Mouse (Mus musculus) brain, embryonic 14.5 days (tissue): ENCODE results near the gene Hoxc8. TPM values are rescaled to one million over a fixed set of nuclear protein-coding genes. Genes with fewer than 3 reads are reported as not detected.

Experiments
- DNase-seq: peaks from one replicate; pipeline ENCODE4 v3.0.0-alpha.2; 2011; ENCODE audit warnings: low read depth
- CTCF ChIP-seq: fragments of 200-500 bp; IDR thresholded peaks from 2 replicates; pipeline ENCODE4 v1.5.1; 2012; ENCODE audit warnings: inconsistent platforms, mild to moderate bottlenecking, moderate library complexity, borderline replicate concordance; ENCODE audit not compliant: insufficient read depth, insufficient read length; ENCODE audit errors: extremely low read depth
- POLR2A ChIP-seq: fragments of 200-500 bp; IDR thresholded peaks from 2 replicates; pipeline ENCODE4 v1.6.1; 2012; ENCODE audit warnings: mild to moderate bottlenecking, inconsistent platforms, borderline replicate concordance; ENCODE audit not compliant: poor library complexity, insufficient read depth, insufficient read length, severe bottlenecking; ENCODE audit errors: extremely low read depth
- polyA plus RNA-seq: library from polyadenylated mRNA; depleted of rRNA; stranded (reverse); fragments of >200 nt; gene quantifications from 2 replicates; pipeline ENCODE4 v1.2.3, GENCODE M21; 2012

Gene Hoxc8
- polyA plus RNA-seq, 1 experiment, result not detected

- TF ChIP-seq CTCF (no peak), POLR2A (no peak)
Observed at GRCm38 (mm10) chr15:103021544-103021943, 31.1 kb downstream of the Hoxc8 start.

GRCm38 (mm10) chr15:103024131-103024530, 33.7 kb downstream of the Hoxc8 start:
- no peak for DNase-seq
- TF ChIP-seq POLR2A (no peak), CTCF (no peak)

More at GRCm38 (mm10) chr15:103021544-103021943, 31.1 kb downstream of the Hoxc8 start:
- DNase-seq, result no peak

- TF ChIP-seq CTCF (no peak), POLR2A (no peak)
Observed at GRCm38 (mm10) chr15:103027266-103028235, 37.1 kb downstream of the Hoxc8 start.

GRCm38 (mm10) chr15:103028916-103029512, 38.6 kb downstream of the Hoxc8 start:
- DNase-seq, result no peak
- TF ChIP-seq CTCF (no peak), POLR2A (no peak)

More at GRCm38 (mm10) chr15:103027266-103028235, 37.1 kb downstream of the Hoxc8 start:
- no peak for DNase-seq

GRCm38 (mm10) chr15:103030142-103030541, 39.7 kb downstream of the Hoxc8 start:
- DNase-seq, result no peak
- TF ChIP-seq CTCF (no peak), POLR2A (no peak)

GRCm38 (mm10) chr15:103032167-103032566, 41.8 kb downstream of the Hoxc8 start:
- DNase-seq, result no peak
- TF ChIP-seq POLR2A, result no peak
- TF ChIP-seq CTCF, result no peak

GRCm38 (mm10) chr15:103032646-103033575, 42.5 kb downstream of the Hoxc8 start:
- DNase-seq, result no peak
- TF ChIP-seq CTCF (no peak), POLR2A (no peak)

DNA sequence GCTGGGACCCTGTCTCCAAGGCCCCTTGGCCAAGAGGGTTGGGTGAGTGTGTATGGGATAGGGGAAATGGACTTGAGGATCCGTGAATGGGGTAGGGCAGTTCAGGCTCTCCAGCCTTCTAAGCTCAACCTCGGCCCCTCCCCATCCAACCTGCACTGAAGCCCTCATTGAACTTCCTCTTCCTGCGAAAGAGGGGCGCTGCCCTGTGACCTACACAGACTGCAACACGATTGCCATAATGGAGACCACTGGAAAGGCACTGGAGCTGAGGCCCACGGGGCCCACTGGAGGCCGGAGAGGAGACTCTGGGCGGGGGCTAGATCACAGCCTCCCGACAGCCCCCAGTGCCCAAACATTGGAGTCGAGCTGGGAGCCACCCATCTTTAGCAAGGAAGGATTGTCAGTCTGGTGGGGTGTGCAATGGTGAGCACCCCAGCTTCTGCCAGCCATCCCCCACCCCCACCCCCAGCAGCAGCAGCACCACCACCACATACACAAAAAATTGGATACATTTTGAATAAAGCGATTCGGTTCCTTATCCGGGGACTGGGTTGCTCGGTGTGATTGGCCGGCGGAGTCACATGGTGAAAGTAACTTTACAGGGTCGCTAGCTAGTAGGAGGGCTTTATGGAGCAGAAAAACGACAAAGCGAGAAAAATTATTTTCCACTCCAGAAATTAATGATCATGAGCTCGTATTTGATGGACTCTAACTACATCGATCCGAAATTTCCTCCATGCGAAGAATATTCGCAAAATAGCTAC, 43.8 kb downstream of the Hoxc8 start:
- no peak for TF ChIP-seq POLR2A
- no peak for TF ChIP-seq CTCF
- DNase-seq, result no peak

GRCm38 (mm10) chr15:103034807-103035547, 44.6 kb downstream of the Hoxc8 start:
- no peak for DNase-seq
- no peak for TF ChIP-seq CTCF
- TF ChIP-seq POLR2A, result no peak

DNA sequence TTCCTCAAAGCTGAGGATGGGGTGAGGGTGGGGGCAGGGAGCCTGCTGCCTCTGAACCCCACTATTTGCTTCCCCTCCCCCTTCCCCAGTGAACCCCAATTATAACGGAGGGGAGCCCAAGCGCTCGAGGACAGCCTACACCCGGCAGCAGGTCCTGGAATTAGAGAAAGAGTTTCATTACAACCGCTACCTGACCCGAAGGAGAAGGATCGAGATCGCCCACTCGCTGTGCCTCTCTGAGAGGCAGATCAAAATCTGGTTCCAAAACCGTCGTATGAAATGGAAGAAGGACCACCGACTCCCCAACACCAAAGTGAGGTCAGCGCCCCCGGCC, 45.1 kb downstream of the Hoxc8 start:
- TF ChIP-seq CTCF (no peak), POLR2A (no peak)
- no peak for DNase-seq

- DNase-seq, result no peak
- TF ChIP-seq POLR2A, result no peak
- TF ChIP-seq CTCF, result no peak
Observed at GRCm38 (mm10) chr15:103037579-103037978, 47.2 kb downstream of the Hoxc8 start.

GRCm38 (mm10) chr15:103038701-103039480, 48.5 kb downstream of the Hoxc8 start:
- no peak for DNase-seq
- TF ChIP-seq CTCF (no peak), POLR2A (no peak)
